In the genomic region with DNA sequence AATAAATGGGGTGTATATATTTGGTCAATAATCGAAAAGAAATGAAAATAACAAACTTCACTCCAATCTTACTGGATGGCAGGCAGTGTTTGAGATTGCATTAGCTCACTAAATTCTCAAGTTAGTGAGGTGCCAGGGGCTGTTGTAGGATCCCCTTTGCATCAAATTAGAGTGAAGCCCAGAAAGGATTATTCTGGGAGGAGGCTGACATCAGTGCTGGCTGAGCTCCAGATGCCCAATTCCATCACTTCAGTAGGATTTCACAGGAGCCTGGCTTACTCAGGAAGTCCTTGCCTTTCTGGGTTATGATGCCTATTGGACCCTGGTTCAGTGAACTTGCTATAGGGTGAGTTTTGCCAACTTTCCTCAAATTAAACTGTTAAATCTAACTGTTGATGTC, we compare ENCODE assay signal across 17 mouse cellular contexts.
DNase-seq lines count a peak whose midpoint lies in the region; ATAC-seq lines count a peak whose summit lies in the region.
"Had no signal": no experiment of that assay in that cellular context is flagged by ENCODE, and none has a peak within 500 bp of the region (broad histone marks: within the 10 kb centered on the region; RNA-seq: fewer than 3 reads in every experiment).

No protein-coding gene starts in this region.

- no peaks in the 10 kb centered on the region for H3K27me3 ChIP-seq in embryonic facial prominence, embryonic 14.5 days (replicated peaks; ENCODE audit: control insufficient read depth, insufficient read depth, low read length)
- no peaks in the 10 kb centered on the region for H3K27me3 ChIP-seq in embryonic facial prominence, embryonic 10.5 days (replicated peaks; ENCODE audit: low read depth, poor library complexity, severe bottlenecking)
- H3K27me3 ChIP-seq: CH12.LX; heart, embryonic 12.5 days; hindbrain, embryonic 15.5 days; limb, embryonic 13.5 days; neural tube, embryonic 13.5 days had no signal

- H3K4me3 ChIP-seq in embryonic facial prominence, embryonic 14.5 days (ENCODE audit: low read depth, low read length) = no peak overlapping the region
- no peak overlapping the region for H3K4me3 ChIP-seq in embryonic facial prominence, embryonic 10.5 days
- H3K4me3 ChIP-seq: heart, embryonic 12.5 days; hindbrain, embryonic 15.5 days; left cerebral cortex, adult 2 months; limb, embryonic 13.5 days; neural tube, embryonic 13.5 days had no signal

- H3K4me1 ChIP-seq in embryonic facial prominence, embryonic 14.5 days (ENCODE audit: control insufficient read depth, insufficient read depth, low read length) = peaks cover 5% of the 10 kb centered on the region; the same call in 1 of the 2 replicates
- H3K4me1 ChIP-seq in embryonic facial prominence, embryonic 10.5 days = no peaks in the 10 kb centered on the region
- H3K4me1 ChIP-seq: heart, embryonic 12.5 days had no signal

- H3K9ac ChIP-seq in embryonic facial prominence, embryonic 14.5 days (ENCODE audit: low read depth, low read length) = no peak overlapping the region
- H3K9ac ChIP-seq: heart, embryonic 12.5 days; hindbrain, embryonic 15.5 days; limb, embryonic 13.5 days; neural tube, embryonic 13.5 days had no signal

- H3K4me2 ChIP-seq in embryonic facial prominence, embryonic 14.5 days (ENCODE audit: low read depth, low read length) = no peak overlapping the region
- H3K4me2 ChIP-seq: heart, embryonic 12.5 days; hindbrain, embryonic 15.5 days; limb, embryonic 13.5 days; neural tube, embryonic 13.5 days had no signal

- 87% methylated on average over 1 of the region's 1 CpGs for WGBS in embryonic facial prominence, embryonic 14.5 days
- 86% methylated on average over 1 of the region's 1 CpGs for WGBS in embryonic facial prominence, embryonic 10.5 days

- no peaks in the 10 kb centered on the region for H3K36me3 ChIP-seq in embryonic facial prominence, embryonic 14.5 days (ENCODE audit: control insufficient read depth, insufficient read depth, low read length)
- no peaks in the 10 kb centered on the region for H3K36me3 ChIP-seq in embryonic facial prominence, embryonic 10.5 days (replicated peaks)
- H3K36me3 ChIP-seq: heart, embryonic 12.5 days; hindbrain, embryonic 15.5 days; limb, embryonic 13.5 days; neural tube, embryonic 13.5 days had no signal

- intact Hi-C loops in gastrocnemius, postnatal 14 days (cut with DNase I; ENCODE audit: low total_unique reads) = no loop called here

- no peaks in the 10 kb centered on the region for H3K9me3 ChIP-seq in embryonic facial prominence, embryonic 14.5 days (ENCODE audit: control insufficient read depth, low read length)
- H3K9me3 ChIP-seq in embryonic facial prominence, embryonic 10.5 days = no peaks in the 10 kb centered on the region
- H3K9me3 ChIP-seq: heart, embryonic 12.5 days; hindbrain, embryonic 15.5 days; limb, embryonic 13.5 days; neural tube, embryonic 13.5 days had no signal

- H3K27ac ChIP-seq in embryonic facial prominence, embryonic 14.5 days (replicated peaks; ENCODE audit: low read depth, low read length) = no peak overlapping the region
- H3K27ac ChIP-seq in embryonic facial prominence, embryonic 10.5 days (replicated peaks) = no peak overlapping the region
- H3K27ac ChIP-seq: hindbrain, embryonic 15.5 days; left cerebral cortex, adult 2 months; limb, embryonic 13.5 days had no signal

- peak; percentile 24 for DNase-seq in embryonic facial prominence, embryonic 14.5 days (ENCODE audit: low spot score)
- DNase-seq in embryonic facial prominence, embryonic 10.5 days (ENCODE audit: low spot score) = no peak
- peak; percentile 29 for DNase-seq in retina, postnatal 1 day
- no peak for DNase-seq in retina, embryonic 14.5 days (ENCODE audit: low spot score)
- DNase-seq in cerebellum, postnatal 10 days = peak; percentile 82 to 84
- DNase-seq in retina, postnatal 7 days (ENCODE audit: low read depth, low spot score) = peak; percentile 9
- DNase-seq in gastrocnemius, postnatal 14 days = no peak
- DNase-seq: adrenal gland, adult 8-10 months; kidney, adult 11 months; kidney, postnatal 10 days had no signal

- ATAC-seq in embryonic facial prominence, embryonic 14.5 days (ENCODE audit: low read depth) = no peak
- no peak for ATAC-seq in CD4-positive, CD25-positive, alpha-beta regulatory T cell, adult 4 months

Comparison
In these comparisons a context has a peak if more than half of its experiments do, and no peak if none do; other contexts are left out.
1. DNase-seq: peak in embryonic facial prominence, embryonic 14.5 days (single experiment), retina, postnatal 1 day (single experiment), cerebellum, postnatal 10 days (2 of 2) and retina, postnatal 7 days (single experiment); none in embryonic facial prominence, embryonic 10.5 days (single experiment), retina, embryonic 14.5 days (single experiment) and gastrocnemius, postnatal 14 days (single experiment).